Mouse (Mus musculus) c-Kit-negative CD71-positive TER-119-positive erythroid progenitor cells, embryonic 14.5 days (primary cell): Measurements from ENCODE around the gene Prg3.
A peak's percentile ranks its signal among the peaks of the same experiment; 100 is the strongest.

Experiments used
- DNase-seq: peaks from one replicate; pipeline ENCODE4 v3.0.0-alpha.2; 2013; ENCODE audit warnings: low read depth, low spot score

The Prg3 gene

DNA sequence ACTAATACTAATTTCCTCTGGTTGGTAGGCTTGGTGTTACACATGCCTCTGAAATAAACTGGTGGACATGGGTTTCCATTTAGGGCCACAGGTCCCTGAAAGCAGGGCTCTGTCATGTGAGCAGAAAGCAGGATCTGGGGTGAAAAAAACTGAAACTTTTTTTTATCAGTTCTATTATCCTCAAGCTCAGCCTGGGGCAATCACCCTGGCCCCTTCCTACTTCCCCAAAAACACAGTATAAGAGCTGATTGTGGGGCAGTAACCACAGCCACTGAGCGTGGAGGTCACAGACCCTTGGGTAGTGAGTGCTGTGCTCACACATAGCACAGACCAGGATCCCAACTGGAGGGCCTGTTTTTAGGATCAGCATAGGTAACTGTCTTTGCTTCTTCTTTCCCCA lies at the start of gene Prg3:
Gene Prg3, plus strand, starts transcription at position 286 of the 400 bp plus-strand sequence.
- DNase-seq: no peak

- peak; percentile 90 for DNase-seq
Observed at GRCm38 (mm10) chr2:84938249-84938946, 49.6 kb upstream of the Prg3 start.

- no peak for DNase-seq
Observed at GRCm38 (mm10) chr2:84939306-84939705, 48.7 kb upstream of the Prg3 start.

DNA sequence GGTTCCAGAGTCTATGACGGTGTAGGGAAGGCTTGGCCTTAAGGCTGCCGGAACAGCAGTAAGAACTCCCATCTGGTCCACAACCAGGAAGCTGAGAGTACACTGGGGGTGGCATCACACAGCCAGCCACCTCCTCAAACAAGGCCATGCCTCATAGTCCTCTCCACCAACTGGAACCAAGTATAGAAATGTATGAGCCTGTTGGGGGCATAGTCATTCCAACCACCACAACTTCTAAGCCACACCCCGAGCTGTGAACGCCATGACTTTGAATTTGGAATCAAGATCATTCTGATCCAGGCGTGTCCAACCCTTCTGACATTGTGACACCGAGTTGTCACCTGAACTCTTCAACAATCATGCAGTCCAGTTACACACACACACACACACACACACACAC lies 48.3 kb upstream of the Prg3 start:
- peak; percentile 69 for DNase-seq

- no peak for DNase-seq
Observed at GRCm38 (mm10) chr2:84941332-84941731, 46.7 kb upstream of the Prg3 start.

GRCm38 (mm10) chr2:84941795-84942194 lies 46.2 kb upstream of the Prg3 start:
- DNase-seq: no peak

DNA sequence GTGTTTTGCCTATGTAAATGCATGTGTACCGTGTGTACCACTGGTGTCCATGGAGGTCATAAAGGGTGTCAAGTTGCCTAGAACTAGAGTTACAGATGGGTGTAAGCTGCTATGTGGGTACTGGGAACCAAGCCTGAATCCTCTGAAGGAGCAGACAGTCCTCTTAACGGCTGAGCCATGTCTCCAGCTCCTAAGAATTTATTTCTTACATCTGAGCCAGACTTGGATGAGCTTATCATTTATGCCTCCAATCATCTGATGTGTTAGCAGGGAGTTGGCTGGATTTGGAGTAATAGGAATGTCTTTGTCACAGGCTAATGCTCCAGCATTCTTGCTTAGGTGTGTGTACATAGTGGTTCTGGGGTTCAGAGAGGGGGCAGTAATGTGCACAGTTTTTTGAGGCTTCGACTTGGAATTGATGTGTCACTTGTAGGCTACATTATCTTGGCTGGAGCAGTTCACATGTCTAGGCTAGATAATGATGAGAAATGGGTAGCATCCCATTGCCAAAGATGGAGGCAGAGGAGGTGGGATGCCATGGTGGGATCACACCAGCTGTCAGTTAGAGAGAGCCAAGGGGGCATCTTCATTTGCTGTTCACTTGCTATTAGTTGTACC lies 40.8 kb upstream of the Prg3 start:
- DNase-seq: no peak

GRCm38 (mm10) chr2:84948252-84948651 lies 39.8 kb upstream of the Prg3 start:
- DNase-seq: no peak

- no peak for DNase-seq
Observed at GRCm38 (mm10) chr2:84948721-84949120, 39.3 kb upstream of the Prg3 start.

GRCm38 (mm10) chr2:84951027-84951426 lies 37.0 kb upstream of the Prg3 start:
- no peak for DNase-seq

GRCm38 (mm10) chr2:84952251-84952650 lies 35.8 kb upstream of the Prg3 start:
- DNase-seq: no peak

- DNase-seq: no peak
Observed at GRCm38 (mm10) chr2:84952693-84953092, 35.3 kb upstream of the Prg3 start.

- DNase-seq: no peak
Observed at GRCm38 (mm10) chr2:84955435-84955834, 32.6 kb upstream of the Prg3 start.

- no peak for DNase-seq
Observed at GRCm38 (mm10) chr2:84956274-84956673, 31.7 kb upstream of the Prg3 start.

GRCm38 (mm10) chr2:84958588-84959264 lies 29.3 kb upstream of the Prg3 start:
- DNase-seq: no peak

DNA sequence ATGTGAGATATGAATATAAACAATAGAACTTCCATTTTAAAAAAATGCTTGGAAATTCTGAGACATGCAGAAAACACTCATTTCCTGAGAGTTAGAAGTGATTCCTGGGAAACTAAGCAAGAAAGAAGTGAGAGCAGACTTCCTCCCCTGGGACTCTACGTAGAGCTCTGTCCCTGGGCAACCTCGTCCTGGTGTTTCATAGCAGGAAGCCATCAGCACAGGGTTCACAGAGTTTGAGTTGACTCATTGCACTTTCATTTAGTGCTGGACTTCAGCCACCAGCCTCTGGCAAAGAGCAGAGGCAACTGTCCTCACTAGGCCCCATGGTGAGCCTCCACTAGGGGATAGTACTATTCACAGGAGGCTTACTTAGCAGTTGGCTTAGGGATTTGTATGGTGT lies 26.7 kb upstream of the Prg3 start:
- DNase-seq: no peak

DNA sequence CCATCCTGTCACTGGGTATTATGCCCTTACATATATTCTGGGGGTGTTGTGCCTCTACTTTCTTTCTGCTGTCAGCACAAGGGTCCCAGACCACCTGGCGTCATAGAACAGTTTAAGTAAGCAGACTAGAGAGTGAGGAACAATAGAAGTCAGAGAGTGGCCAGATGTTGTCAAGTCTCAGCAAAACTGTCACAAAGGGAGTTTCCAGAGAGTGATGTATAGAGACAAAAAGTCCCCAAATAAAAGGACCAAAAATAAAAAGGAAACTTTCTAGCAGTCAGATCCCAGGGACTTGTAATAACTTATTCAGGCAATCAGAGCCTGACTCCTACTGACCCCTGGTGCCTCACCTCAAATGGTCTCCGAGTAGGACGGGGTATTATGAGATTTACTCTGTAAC lies 26.1 kb upstream of the Prg3 start:
- DNase-seq: no peak

GRCm38 (mm10) chr2:84962906-84963507 lies 25.0 kb upstream of the Prg3 start:
- no peak for DNase-seq

DNA sequence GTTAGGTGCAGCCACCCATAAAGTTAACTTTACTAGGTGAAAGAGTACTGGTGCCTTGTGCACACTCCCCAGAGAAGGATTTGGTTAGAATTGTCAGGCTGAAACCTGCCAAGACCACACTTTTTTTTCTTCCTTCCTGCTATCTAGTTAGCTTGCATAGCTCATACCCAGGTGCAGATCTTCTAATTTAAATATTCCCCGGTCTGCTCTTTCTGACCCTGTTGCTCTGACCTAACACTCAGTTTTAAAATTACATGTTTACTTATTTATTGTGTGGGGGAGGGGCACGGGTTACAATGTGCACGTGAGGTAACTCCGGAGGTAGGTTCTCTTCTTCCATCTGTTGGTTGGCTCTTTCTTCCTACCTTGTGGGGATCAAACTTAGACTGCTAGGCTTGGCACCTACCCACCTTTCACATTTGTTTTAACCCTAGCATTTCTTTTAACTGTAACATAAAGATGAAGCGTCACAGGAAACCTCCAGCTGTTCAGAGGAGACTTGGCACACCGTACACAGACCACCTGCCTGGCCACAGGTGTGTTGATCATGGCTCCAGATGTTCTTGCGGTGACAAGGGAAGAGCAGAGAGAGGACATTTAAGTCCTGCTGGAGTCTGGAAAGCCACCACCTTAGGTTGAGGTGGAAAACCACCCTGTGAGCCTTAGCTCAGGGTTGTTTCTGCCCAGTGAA lies 23.8 kb upstream of the Prg3 start:
- no peak for DNase-seq

- no peak for DNase-seq
Observed at GRCm38 (mm10) chr2:84967318-84967991, 20.6 kb upstream of the Prg3 start.

DNA sequence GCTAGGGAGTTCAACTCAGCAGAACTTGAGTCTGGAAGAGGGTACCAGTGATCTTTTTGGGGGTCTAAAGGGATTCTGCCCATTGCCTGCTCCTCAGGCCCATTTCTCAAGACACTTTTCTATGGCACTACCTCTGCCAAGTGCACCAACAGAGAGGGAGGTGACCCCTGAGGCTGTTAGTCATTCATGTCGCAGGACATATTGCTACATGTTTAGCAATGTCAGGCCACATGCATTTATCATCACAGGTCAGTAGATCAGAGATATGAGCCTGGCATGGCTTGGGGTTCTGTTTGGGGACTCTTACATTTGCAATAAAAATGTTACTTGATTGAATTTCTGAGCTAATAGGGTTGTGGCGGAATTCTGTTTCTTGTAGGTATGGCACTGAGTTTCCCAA lies 12.4 kb upstream of the Prg3 start:
- DNase-seq: no peak
